Mouse (Mus musculus): ENCODE data around the gene Fggy. TPM values are rescaled to one million over a fixed set of nuclear protein-coding genes. Genes with fewer than 3 reads are reported as not detected.
A peak's percentile ranks its signal among the peaks of the same experiment; 100 is the strongest.

The Fggy gene
- 5.5 and 6.4 TPM in 2 replicates for polyA plus RNA-seq (2015; fragmentation: Nextera tagmentation; extraction: Ambion mirVana)

GRCm38 (mm10) chr4:95557333-95557956 is at the start of gene Fggy:
Gene Fggy, plus strand, starts transcription at chr4:95557507.
- H3K4me3 ChIP-seq (ENCODE audit: low read length), result peak within 1 kb of the TSS; percentile 48
- H3K4me2 ChIP-seq (ENCODE audit: low read depth, low read length), result peak within 1 kb of the TSS; percentile 61
- WGBS, result 25% methylated on average over 12 of the region's 12 CpGs
- H3K4me1 ChIP-seq (ENCODE audit: control insufficient read depth, insufficient read depth, low read length), result peaks cover 16% of the 10 kb centered on the region
- ATAC-seq (replicated peaks; ENCODE audit: extremely low read depth, insufficient read depth, low FRiP score), result peak; percentile 100
- no peaks in the 10 kb centered on the region for H3K27me3 ChIP-seq (ENCODE audit: control insufficient read depth, insufficient read depth, low read length)
- H3K9me3 ChIP-seq (replicated peaks; ENCODE audit: control insufficient read depth, low read length), result no peaks in the 10 kb centered on the region
- H3K9ac ChIP-seq (ENCODE audit: low read length), result peak within 1 kb of the TSS; percentile 69
- H3K27ac ChIP-seq (ENCODE audit: low read length), result peak within 1 kb of the TSS; percentile 79
- H3K36me3 ChIP-seq (ENCODE audit: control insufficient read depth, insufficient read depth), result no peaks in the 10 kb centered on the region

GRCm38 (mm10) chr4:95507946-95508311 is 49.4 kb upstream of the Fggy start:
- no peak overlapping the region for H3K9ac ChIP-seq (ENCODE audit: low read length)
- H3K36me3 ChIP-seq (ENCODE audit: control insufficient read depth, insufficient read depth), result no peaks in the 10 kb centered on the region
- no peaks in the 10 kb centered on the region for H3K27me3 ChIP-seq (ENCODE audit: control insufficient read depth, insufficient read depth, low read length)
- no peak for ATAC-seq (replicated peaks; ENCODE audit: extremely low read depth, insufficient read depth, low FRiP score)
- H3K27ac ChIP-seq (ENCODE audit: low read length), result no peak overlapping the region
- 84% methylated on average over 4 of the region's 4 CpGs for whole genome bisulfite sequencing
- H3K4me3 ChIP-seq (ENCODE audit: low read length), result no peak overlapping the region
- no peaks in the 10 kb centered on the region for H3K9me3 ChIP-seq (replicated peaks; ENCODE audit: control insufficient read depth, low read length)
- H3K4me2 ChIP-seq (ENCODE audit: low read depth, low read length), result no peak overlapping the region
- H3K4me1 ChIP-seq (ENCODE audit: control insufficient read depth, insufficient read depth, low read length), result no peaks in the 10 kb centered on the region

GRCm38 (mm10) chr4:95518382-95518781 is 38.9 kb upstream of the Fggy start:
- H3K27me3 ChIP-seq (ENCODE audit: control insufficient read depth, insufficient read depth, low read length), result no peaks in the 10 kb centered on the region
- H3K4me1 ChIP-seq (ENCODE audit: control insufficient read depth, insufficient read depth, low read length), result no peaks in the 10 kb centered on the region
- no peak overlapping the region for H3K4me3 ChIP-seq (ENCODE audit: low read length)
- no peak overlapping the region for H3K9ac ChIP-seq (ENCODE audit: low read length)
- WGBS, result 25% methylated on average over 1 of the region's 1 CpGs
- no peak overlapping the region for H3K4me2 ChIP-seq (ENCODE audit: low read depth, low read length)
- ATAC-seq (replicated peaks; ENCODE audit: extremely low read depth, insufficient read depth, low FRiP score), result no peak
- no peaks in the 10 kb centered on the region for H3K36me3 ChIP-seq (ENCODE audit: control insufficient read depth, insufficient read depth)
- no peak overlapping the region for H3K27ac ChIP-seq (ENCODE audit: low read length)
- no peaks in the 10 kb centered on the region for H3K9me3 ChIP-seq (replicated peaks; ENCODE audit: control insufficient read depth, low read length)

GRCm38 (mm10) chr4:95519975-95520642 is 37.2 kb upstream of the Fggy start:
- Histone ChIP-seq H3K36me3 (ENCODE audit: control insufficient read depth, insufficient read depth) (no peaks in the 10 kb centered on the region), H3K4me2 (ENCODE audit: low read depth, low read length) (no peak overlapping the region), H3K27ac (ENCODE audit: low read length) (no peak overlapping the region), H3K9me3 (replicated peaks; ENCODE audit: control insufficient read depth, low read length) (no peaks in the 10 kb centered on the region), H3K4me1 (ENCODE audit: control insufficient read depth, insufficient read depth, low read length) (no peaks in the 10 kb centered on the region), H3K27me3 (ENCODE audit: control insufficient read depth, insufficient read depth, low read length) (no peaks in the 10 kb centered on the region), H3K4me3 (ENCODE audit: low read length) (no peak overlapping the region), H3K9ac (ENCODE audit: low read length) (no peak overlapping the region)
- 73% methylated on average over 4 of the region's 4 CpGs for WGBS
- ATAC-seq (replicated peaks; ENCODE audit: extremely low read depth, insufficient read depth, low FRiP score), result no peak

- no peaks in the 10 kb centered on the region for H3K9me3 ChIP-seq (replicated peaks; ENCODE audit: control insufficient read depth, low read length)
- ATAC-seq (replicated peaks; ENCODE audit: extremely low read depth, insufficient read depth, low FRiP score), result no peak
- no peaks in the 10 kb centered on the region for H3K27me3 ChIP-seq (ENCODE audit: control insufficient read depth, insufficient read depth, low read length)
- H3K9ac ChIP-seq (ENCODE audit: low read length), result no peak overlapping the region
- H3K27ac ChIP-seq (ENCODE audit: low read length), result no peak overlapping the region
- H3K36me3 ChIP-seq (ENCODE audit: control insufficient read depth, insufficient read depth), result no peaks in the 10 kb centered on the region
- H3K4me1 ChIP-seq (ENCODE audit: control insufficient read depth, insufficient read depth, low read length), result no peaks in the 10 kb centered on the region
- 77% methylated on average over 2 of the region's 2 CpGs for WGBS
- H3K4me2 ChIP-seq (ENCODE audit: low read depth, low read length), result no peak overlapping the region
- H3K4me3 ChIP-seq (ENCODE audit: low read length), result no peak overlapping the region
These were observed 36.7 kb upstream of the Fggy start for GRCm38 (mm10) chr4:95520643-95521032.

GRCm38 (mm10) chr4:95526588-95526987 is 30.7 kb upstream of the Fggy start:
- Histone ChIP-seq H3K27ac (ENCODE audit: low read length) (no peak overlapping the region), H3K9me3 (replicated peaks; ENCODE audit: control insufficient read depth, low read length) (no peaks in the 10 kb centered on the region), H3K4me2 (ENCODE audit: low read depth, low read length) (no peak overlapping the region), H3K4me3 (ENCODE audit: low read length) (no peak overlapping the region), H3K27me3 (ENCODE audit: control insufficient read depth, insufficient read depth, low read length) (no peaks in the 10 kb centered on the region), H3K9ac (ENCODE audit: low read length) (no peak overlapping the region), H3K36me3 (ENCODE audit: control insufficient read depth, insufficient read depth) (no peaks in the 10 kb centered on the region), H3K4me1 (ENCODE audit: control insufficient read depth, insufficient read depth, low read length) (no peaks in the 10 kb centered on the region)
- 81% methylated on average over 4 of the region's 4 CpGs for WGBS
- ATAC-seq (replicated peaks; ENCODE audit: extremely low read depth, insufficient read depth, low FRiP score), result no peak

GRCm38 (mm10) chr4:95530757-95531156 is 26.6 kb upstream of the Fggy start:
- Histone ChIP-seq H3K9ac (ENCODE audit: low read length) (no peak overlapping the region), H3K4me2 (ENCODE audit: low read depth, low read length) (no peak overlapping the region), H3K4me3 (ENCODE audit: low read length) (no peak overlapping the region), H3K27ac (ENCODE audit: low read length) (no peak overlapping the region), H3K36me3 (ENCODE audit: control insufficient read depth, insufficient read depth) (no peaks in the 10 kb centered on the region), H3K4me1 (ENCODE audit: control insufficient read depth, insufficient read depth, low read length) (no peaks in the 10 kb centered on the region), H3K9me3 (replicated peaks; ENCODE audit: control insufficient read depth, low read length) (no peaks in the 10 kb centered on the region), H3K27me3 (ENCODE audit: control insufficient read depth, insufficient read depth, low read length) (no peaks in the 10 kb centered on the region)
- 59% methylated on average over 2 of the region's 2 CpGs for WGBS
- ATAC-seq (replicated peaks; ENCODE audit: extremely low read depth, insufficient read depth, low FRiP score), result no peak

GRCm38 (mm10) chr4:95533946-95534345 is 23.4 kb upstream of the Fggy start:
- Histone ChIP-seq H3K4me2 (ENCODE audit: low read depth, low read length) (no peak overlapping the region), H3K27me3 (ENCODE audit: control insufficient read depth, insufficient read depth, low read length) (no peaks in the 10 kb centered on the region), H3K4me3 (ENCODE audit: low read length) (no peak overlapping the region), H3K4me1 (ENCODE audit: control insufficient read depth, insufficient read depth, low read length) (no peaks in the 10 kb centered on the region), H3K9ac (ENCODE audit: low read length) (no peak overlapping the region), H3K36me3 (ENCODE audit: control insufficient read depth, insufficient read depth) (no peaks in the 10 kb centered on the region), H3K27ac (ENCODE audit: low read length) (no peak overlapping the region), H3K9me3 (replicated peaks; ENCODE audit: control insufficient read depth, low read length) (no peaks in the 10 kb centered on the region)
- ATAC-seq (replicated peaks; ENCODE audit: extremely low read depth, insufficient read depth, low FRiP score), result no peak
- WGBS, result 72% methylated on average over 3 of the region's 3 CpGs

- Histone ChIP-seq H3K27me3 (ENCODE audit: control insufficient read depth, insufficient read depth, low read length) (no peaks in the 10 kb centered on the region), H3K9ac (ENCODE audit: low read length) (no peak overlapping the region), H3K4me2 (ENCODE audit: low read depth, low read length) (no peak overlapping the region), H3K36me3 (ENCODE audit: control insufficient read depth, insufficient read depth) (no peaks in the 10 kb centered on the region), H3K9me3 (replicated peaks; ENCODE audit: control insufficient read depth, low read length) (no peaks in the 10 kb centered on the region), H3K27ac (ENCODE audit: low read length) (no peak overlapping the region), H3K4me1 (ENCODE audit: control insufficient read depth, insufficient read depth, low read length) (no peaks in the 10 kb centered on the region), H3K4me3 (ENCODE audit: low read length) (no peak overlapping the region)
- WGBS, result 53% methylated on average over 3 of the region's 3 CpGs
- ATAC-seq (replicated peaks; ENCODE audit: extremely low read depth, insufficient read depth, low FRiP score), result no peak
These were observed 15.8 kb upstream of the Fggy start for GRCm38 (mm10) chr4:95541382-95542038.

All from heart, embryonic 16.5 days (tissue).